Mouse (Mus musculus) embryo, embryonic 11.5 days (tissue): ENCODE measurements at regions not wholly inside any gene's neighbourhood (a gene's known extent, or its start where the extent isn't known, plus 50 kb on each side); places are given as distances from the start of the nearest gene placed in this dataset.
A peak's percentile ranks its signal among the peaks of the same experiment; 100 is the strongest.

Experiments used
- DNase-seq: peaks from one replicate; pipeline ENCODE4 v3.0.0-alpha.2; 2012; ENCODE audit warnings: low read depth, low spot score

DNA sequence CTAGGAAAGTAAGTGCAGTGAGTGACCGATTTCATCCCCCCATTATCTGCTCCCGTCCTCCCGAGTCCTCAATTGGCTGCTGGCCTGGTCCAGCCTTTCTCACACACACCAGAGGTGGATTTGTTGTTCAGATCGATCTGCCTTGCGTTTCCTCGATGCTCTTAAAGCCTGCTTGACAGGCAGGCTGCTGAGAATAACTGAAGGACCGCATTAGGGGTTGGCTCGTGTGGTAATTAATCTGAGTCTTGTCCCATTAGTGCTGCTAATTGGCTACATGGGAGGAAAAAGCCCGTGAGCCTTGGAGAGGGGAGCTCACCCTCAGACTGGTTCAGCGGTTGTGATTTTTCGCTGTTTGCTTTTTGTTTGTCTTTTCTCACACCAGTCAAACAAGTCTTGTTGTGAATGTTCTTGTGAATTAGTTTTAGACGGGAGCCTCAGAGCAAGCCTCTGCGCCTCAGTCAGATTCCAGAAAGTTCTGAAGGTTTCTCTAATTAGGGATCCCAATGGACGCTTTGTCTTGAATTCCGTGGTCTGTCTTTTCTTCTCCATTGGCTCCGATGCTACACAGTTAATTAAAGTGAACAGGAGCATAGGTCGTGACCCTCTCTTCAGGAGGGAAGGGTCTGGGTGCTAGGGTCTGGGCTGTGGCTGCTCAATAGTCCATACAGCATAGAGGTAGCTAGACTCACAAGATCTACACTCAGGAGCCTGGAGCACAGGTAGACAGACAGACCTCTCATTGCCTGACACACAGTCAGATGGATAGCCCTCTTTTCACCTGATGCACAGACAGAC lies 226.1 kb upstream of the BB014433 start:
- no peak for DNase-seq

DNA sequence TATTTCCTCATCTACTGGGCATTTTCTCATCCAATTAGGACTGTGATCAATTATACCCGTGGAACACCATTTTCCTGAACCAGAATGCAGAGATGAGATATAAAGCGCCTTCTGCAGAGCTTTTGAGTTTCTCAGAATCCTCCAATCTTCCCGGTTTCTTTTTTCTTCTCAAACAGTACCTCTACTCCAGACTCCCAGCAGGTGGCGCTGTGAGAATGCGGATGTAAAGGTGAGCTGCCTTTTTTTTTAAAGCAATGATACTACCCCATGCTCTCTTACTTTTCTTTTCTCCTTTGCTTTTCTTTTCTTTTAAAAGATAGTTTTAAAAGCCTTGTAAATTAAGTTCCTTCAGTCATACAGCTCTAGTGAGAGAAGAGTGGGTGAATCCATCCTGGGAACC lies 224.4 kb upstream of the BB014433 start:
- peak; percentile 54 for DNase-seq

DNA sequence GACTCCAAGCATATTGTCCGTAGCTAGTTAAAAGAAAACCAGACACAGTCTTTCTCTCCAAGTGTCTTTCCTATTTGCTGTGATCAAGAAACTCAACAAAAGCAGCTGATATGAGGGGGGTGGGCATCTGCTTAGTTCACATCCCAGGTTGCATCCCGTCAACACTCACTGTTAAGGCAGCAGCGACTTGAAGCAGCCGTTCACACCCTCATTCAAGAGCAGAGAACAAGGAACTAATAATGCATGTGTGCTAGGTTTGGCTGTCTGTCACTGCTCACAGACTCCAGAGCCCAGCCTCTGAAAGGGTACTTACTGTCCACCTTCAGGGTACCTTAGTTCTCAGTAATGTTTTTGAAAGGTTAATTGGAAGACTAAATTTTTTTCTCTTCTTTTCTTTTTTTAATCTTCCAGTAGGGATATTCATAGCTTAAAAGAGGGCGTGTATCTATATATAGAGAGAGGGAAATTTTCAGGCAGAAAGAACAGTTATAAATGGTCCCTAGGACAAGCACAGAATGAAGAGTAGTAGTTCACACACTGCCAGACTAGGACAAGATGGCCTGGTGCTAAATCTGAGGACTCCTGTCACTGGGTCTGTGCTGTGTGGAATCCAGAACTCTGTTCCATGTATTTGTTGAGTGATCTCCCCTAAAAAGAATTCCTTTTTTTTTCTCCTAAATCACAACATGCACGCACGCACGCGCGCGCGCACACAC lies 199.1 kb upstream of the BB014433 start:
- no peak for DNase-seq

DNA sequence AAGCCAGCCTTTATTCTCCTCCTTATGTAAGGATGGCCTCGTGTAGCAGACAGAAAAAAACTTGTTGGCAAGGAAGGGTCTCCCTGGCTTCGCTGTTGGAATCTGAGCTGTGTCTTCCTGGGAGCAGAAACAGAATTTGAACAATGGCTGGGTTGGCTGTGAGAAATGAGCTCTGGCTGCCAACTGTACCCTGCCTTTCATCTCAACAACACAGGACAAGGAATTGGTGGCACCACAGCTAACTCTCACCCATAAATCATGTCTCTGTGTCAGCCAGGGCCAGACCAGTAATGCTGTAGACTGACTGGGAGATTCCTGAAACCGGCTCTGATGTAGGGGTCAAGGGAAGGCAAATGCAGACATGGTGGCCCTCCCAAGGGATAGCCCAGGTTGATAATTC lies 189.5 kb upstream of the BB014433 start:
- DNase-seq, result no peak

DNA sequence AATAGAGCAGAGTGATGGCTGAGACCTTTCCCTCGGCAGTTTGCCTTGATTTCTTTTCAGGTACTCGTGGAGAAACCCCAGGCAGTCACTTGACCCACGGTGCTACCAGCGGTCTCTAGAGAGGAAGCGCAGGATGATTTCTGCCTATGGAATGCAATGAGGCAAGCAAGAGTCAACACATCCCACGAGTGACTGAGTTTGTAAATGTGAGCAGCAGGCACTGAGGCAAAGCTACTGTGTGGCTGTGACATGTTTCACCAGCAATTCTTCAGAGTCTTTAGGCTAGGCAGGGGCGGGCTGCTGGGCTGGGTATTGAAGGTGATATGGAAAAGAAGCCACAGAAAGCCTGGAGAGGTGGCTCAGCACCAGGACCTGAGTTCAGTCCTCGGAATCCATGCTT lies 187.4 kb upstream of the BB014433 start:
- DNase-seq, result no peak

DNA sequence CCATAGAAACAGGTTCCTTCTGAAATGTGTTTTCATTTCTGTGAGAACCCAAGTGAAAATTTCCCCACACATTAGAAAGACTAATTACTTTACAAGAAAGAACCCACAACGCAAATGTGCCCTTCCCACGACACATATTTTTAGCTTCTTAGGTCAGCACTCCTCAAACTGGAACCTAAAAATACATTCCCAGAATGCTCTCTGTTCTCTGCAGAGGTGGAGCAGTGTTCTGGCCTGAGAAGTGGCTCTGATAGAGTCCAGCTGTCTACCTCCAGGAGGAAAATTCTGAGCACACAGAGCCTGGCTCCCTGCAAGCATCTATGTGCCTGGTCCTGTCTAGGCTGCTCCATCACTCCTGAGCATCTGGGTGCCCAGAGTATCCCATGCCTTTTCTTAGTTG lies 184.3 kb upstream of the BB014433 start:
- DNase-seq, result no peak

DNA sequence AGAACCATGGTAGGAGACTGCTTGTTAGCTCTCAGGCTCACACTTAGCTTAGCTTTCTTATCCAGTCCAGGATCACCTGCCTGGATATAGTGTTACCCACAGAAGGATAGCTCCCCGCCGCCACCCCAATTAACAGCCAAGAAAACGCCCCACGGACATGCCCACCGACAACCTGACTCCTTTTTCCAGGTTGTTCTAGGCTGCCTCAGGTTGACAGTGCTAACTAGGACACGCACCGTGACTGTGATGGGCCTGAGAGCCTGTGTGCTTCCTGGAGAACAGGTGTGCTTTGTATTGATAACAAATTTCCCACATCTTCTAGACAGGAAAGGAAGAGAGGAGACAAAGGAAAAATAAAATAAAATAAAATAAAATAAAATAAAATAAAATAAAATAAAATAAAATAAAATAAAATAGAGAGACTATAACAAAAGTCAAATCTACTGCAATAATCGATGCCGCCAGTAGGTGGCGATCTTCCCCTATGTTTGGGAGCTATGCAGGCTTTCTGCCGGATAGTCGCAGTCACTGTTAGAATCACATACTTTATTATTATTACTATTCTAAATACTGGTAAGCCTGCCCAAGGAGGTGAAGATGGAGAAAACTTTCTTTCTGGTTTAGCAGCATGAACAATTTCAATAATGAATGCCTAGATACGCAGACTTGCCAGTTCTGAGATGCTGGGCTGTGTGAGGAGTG lies 175.5 kb upstream of the BB014433 start:
- DNase-seq, result peak; percentile 37

DNA sequence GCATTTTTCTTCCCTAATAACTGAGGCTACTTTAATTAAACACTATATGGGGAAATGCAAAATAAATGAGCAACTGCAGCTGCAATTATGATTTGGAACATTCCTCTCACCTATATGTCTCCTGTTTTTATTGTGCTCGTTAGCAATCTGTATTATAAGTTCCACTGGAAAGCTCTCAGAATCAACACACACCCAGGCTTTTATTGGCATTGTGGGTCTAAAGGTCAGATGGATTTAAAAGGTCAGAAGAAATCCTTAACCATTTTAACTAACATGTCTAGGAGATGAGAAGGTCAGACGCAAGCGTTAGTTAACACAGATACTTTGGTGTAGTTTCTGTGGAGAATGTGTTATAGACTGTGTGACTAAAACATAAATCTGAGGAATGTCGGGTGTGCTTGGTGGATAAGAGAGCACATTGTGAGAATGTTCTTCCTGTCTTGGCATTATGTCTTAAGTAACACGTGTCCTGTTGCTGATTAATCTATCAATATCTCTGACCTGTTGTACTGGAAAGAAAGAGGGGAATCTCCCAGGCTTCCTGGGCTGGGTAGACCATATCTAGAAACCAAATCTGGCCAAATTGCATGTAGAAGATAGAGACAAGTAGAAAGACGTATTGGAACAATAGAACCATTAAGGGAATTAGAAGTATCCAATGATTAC lies 164.1 kb upstream of the BB014433 start:
- DNase-seq, result no peak

DNA sequence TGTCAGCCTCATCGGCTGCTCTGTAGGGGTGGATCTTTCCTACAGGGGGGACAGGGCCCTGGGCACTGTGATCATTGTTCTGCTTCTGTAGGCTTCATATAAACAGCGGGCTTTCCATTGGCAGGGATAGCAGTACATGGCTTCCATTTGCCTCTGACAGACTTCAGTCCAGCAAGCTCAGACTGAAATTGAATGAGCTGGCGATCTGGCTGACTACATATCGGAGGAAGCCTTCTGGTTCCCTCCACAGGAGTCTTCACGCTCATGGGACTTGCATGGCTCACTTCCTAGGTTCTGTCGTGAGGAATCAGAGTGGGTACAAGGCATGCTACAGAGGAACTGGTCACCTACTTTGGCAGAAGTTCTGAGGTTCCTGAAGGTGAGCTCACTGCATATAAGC lies 155.7 kb upstream of the BB014433 start:
- no peak for DNase-seq

DNA sequence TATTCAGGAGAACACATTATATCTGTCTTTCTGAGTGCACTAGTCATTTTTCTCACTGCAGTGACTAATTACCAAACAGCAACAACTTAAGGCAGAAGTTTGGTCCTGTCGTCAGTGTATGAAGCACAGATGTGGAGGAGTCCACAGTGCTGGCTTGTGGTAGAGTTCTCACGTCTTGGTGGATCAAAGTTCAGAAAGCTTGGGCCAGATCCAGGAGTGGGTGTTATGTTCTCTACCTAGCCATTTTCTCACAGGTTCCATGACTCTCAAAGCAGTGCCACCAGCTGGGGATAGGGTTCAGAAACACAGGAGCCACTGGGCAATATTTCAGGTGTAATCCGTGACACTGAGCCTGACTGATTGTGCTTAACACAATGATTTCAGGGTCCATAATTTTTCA lies 144.8 kb upstream of the BB014433 start:
- no peak for DNase-seq

DNA sequence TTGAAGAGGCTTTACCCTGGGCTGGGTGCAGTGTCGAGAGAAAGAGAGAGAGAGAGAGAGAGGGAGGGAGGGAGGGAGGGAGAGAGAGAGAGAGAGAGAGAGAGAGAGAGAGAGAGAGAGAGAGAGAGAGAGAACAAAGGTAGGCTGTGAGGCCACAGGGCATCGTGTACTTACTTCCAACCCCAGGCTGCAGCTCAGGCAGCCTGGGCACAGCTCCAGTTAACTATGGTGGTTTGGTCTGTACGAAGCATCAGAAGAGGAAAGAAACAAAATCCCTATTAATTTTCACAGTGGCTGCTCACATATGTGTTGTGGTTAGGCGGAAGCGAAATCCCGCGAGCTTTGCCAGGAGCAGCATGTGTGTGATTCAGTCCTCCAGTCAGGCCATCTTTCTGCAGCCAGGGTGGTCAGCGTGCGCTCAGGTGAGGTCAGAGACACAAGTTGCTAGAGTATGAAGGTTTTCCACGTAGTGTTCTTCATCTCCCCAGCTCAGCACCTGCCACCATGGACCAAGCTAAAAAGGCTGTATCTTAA lies 143.3 kb upstream of the BB014433 start:
- no peak for DNase-seq
